Mouse (Mus musculus): ENCODE measurements around the gene Tada1. TPM values are rescaled to one million over a fixed set of nuclear protein-coding genes. Genes with fewer than 3 reads are reported as not detected.

Gene Tada1
- total and polyA plus RNA-seq, 3 experiments: 34.0 to 36.7 TPM; not detected in 1

DNA sequence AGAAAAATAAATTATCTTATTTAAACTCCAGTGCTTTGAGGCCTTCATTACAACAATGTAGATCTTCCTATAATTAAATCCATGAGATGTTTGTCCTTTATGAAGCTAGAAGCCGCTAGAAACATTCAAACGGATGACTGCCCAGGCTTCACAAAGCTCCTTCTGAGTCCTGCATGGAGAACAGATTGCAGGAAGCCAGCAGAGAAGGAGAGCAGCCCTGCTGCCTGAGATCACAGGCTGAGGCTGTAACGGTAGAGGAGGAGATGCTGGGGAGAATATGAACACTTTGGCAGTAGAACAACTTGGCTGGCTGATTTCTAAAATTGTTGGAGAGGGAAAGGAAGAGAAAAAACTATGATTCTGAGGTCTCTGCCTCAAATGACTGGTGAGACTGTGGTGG, 48.1 kb upstream of the Tada1 start:
- H3K9me3 ChIP-seq (replicated peaks; ENCODE audit: insufficient read depth, low read length): no peaks in the 10 kb centered on the region
- H3K27me3 ChIP-seq (ENCODE audit: control insufficient read depth in 1 of 2, insufficient read depth in 2 of 2, low read length in 2 of 2): no peaks in the 10 kb centered on the region; a peak in 1 of 4 replicates
- H3K79me2 ChIP-seq (ENCODE audit: control insufficient read depth, insufficient read depth, low read length, poor library complexity): no peaks in the 10 kb centered on the region
- H3K27ac ChIP-seq (ENCODE audit: control insufficient read depth, low read depth, low read length): no peak overlapping the region
- H3K4me3 ChIP-seq (ENCODE audit: control insufficient read depth in 1 of 2, insufficient read depth in 1 of 2, low read depth in 2 of 2, low read length in 2 of 2): no peak overlapping the region
- no peak for TF ChIP-seq RAD21 (IDR thresholded peaks at IDR 0.05; ENCODE audit: low read depth, low read length)
- TF ChIP-seq MYC (IDR thresholded peaks at IDR 0.05; ENCODE audit: low read depth, low read length): no peak
- no peak for TF ChIP-seq ZC3H11A (IDR thresholded peaks at IDR 0.05; ENCODE audit: low read depth, low read length)
- TF ChIP-seq TBP (IDR thresholded peaks at IDR 0.05; ENCODE audit: low read depth, low read length): no peak
- no peak for TF ChIP-seq MYB (IDR thresholded peaks at IDR 0.05; ENCODE audit: low read depth, low read length)
- no peak for TF ChIP-seq BHLHE40 (IDR thresholded peaks at IDR 0.05; ENCODE audit: borderline replicate concordance, low read depth, low read length)
- no peak for TF ChIP-seq EP300 (IDR thresholded peaks at IDR 0.05; ENCODE audit: low read depth in 1 of 2, low read length in 2 of 2)
- no peak for TF ChIP-seq USF1 (IDR thresholded peaks at IDR 0.05; ENCODE audit: low read depth, low read length)
- TF ChIP-seq SIN3A (IDR thresholded peaks at IDR 0.05; ENCODE audit: low read length): no peak
- TF ChIP-seq ELF1 (IDR thresholded peaks at IDR 0.05; ENCODE audit: low read depth, low read length): no peak
- TF ChIP-seq SMC3 (IDR thresholded peaks at IDR 0.05; ENCODE audit: low read depth, low read length): no peak
- H3K36me3 ChIP-seq (ENCODE audit: control insufficient read depth in 1 of 2, insufficient read depth in 2 of 2, low read length in 2 of 2): no peaks in the 10 kb centered on the region
- DNase-seq (ENCODE audit: low read depth, low spot score): no peak
- no peak overlapping the region for H3K9ac ChIP-seq (ENCODE audit: control insufficient read depth, low read depth, low read length, poor library complexity, severe bottlenecking)
- H3K4me1 ChIP-seq (ENCODE audit: control insufficient read depth in 1 of 2, insufficient read depth in 2 of 2, low read length in 2 of 2): no peaks in the 10 kb centered on the region

DNA sequence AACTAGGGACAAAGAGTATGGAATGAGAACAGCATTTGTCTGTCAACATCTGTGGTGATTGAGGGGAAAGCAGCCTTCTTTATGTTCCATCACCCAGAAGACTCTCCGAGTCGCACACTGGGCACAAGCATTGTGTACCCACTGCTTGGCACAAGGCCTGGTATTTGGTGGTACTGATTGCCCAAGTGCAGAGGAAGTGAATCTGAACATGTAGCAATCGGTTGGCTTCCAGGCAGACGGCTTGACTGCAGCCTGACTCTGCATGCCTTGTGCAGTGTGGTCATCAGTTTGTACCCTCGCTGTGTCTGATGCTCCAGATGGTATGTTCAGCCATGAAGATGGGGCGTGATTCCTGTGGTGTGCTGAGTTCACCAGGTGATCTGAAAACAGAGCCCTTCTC, 39.8 kb upstream of the Tada1 start:
- Histone ChIP-seq H3K36me3 (ENCODE audit: control insufficient read depth in 1 of 2, insufficient read depth in 2 of 2, low read length in 2 of 2) (no peaks in the 10 kb centered on the region), H3K4me1 (ENCODE audit: control insufficient read depth in 1 of 2, insufficient read depth in 2 of 2, low read length in 2 of 2) (no peaks in the 10 kb centered on the region), H3K4me3 (ENCODE audit: control insufficient read depth in 1 of 2, insufficient read depth in 1 of 2, low read depth in 2 of 2, low read length in 2 of 2) (no peak overlapping the region), H3K9me3 (replicated peaks; ENCODE audit: insufficient read depth, low read length) (no peaks in the 10 kb centered on the region), H3K9ac (ENCODE audit: control insufficient read depth, low read depth, low read length, poor library complexity, severe bottlenecking) (no peak overlapping the region), H3K79me2 (ENCODE audit: control insufficient read depth, insufficient read depth, low read length, poor library complexity) (no peaks in the 10 kb centered on the region), H3K27me3 (ENCODE audit: control insufficient read depth in 1 of 2, insufficient read depth in 2 of 2, low read length in 2 of 2) (peaks cover 0 to 2% of the 10 kb centered on the region in 2 experiments; a peak in 2 of 4 replicates), H3K27ac (ENCODE audit: control insufficient read depth, low read depth, low read length) (no peak overlapping the region)
- no peak for DNase-seq (ENCODE audit: low read depth, low spot score)
- TF ChIP-seq SIN3A (IDR thresholded peaks at IDR 0.05; ENCODE audit: low read length): no peak
- TF ChIP-seq MAFK (IDR thresholded peaks at IDR 0.05; ENCODE audit: borderline replicate concordance, low read depth, low read length): no peak
- no peak for TF ChIP-seq ZKSCAN1 (IDR thresholded peaks at IDR 0.05; ENCODE audit: low read depth, low read length)
- TF ChIP-seq CHD2 (IDR thresholded peaks at IDR 0.05; ENCODE audit: low read length): no peak
- no peak for TF ChIP-seq NRF1 (IDR thresholded peaks at IDR 0.05; ENCODE audit: insufficient read depth, low read depth, low read length, poor library complexity, severe bottlenecking)
- TF ChIP-seq BHLHE40 (IDR thresholded peaks at IDR 0.05; ENCODE audit: borderline replicate concordance, low read depth, low read length): no peak
- no peak for TF ChIP-seq ZMIZ1 (IDR thresholded peaks at IDR 0.05; ENCODE audit: low read depth, low read length)
- no peak for TF ChIP-seq USF1 (IDR thresholded peaks at IDR 0.05; ENCODE audit: low read depth, low read length)
- no peak for TF ChIP-seq MAZ (IDR thresholded peaks at IDR 0.05; ENCODE audit: low read depth, low read length)
- no peak for TF ChIP-seq NELFE (IDR thresholded peaks at IDR 0.05; ENCODE audit: low read depth, low read length)
- no peak for TF ChIP-seq TBP (IDR thresholded peaks at IDR 0.05; ENCODE audit: low read depth, low read length)
- no peak for TF ChIP-seq UBTF (IDR thresholded peaks at IDR 0.05; ENCODE audit: borderline replicate concordance, insufficient read depth, low read depth, low read length)
- no peak for TF ChIP-seq GATA1 (IDR thresholded peaks at IDR 0.05; ENCODE audit: low read depth, low read length)
- no peak for TF ChIP-seq ZNF384 (IDR thresholded peaks at IDR 0.05; ENCODE audit: low read depth, low read length)
- no peak for TF ChIP-seq ZC3H11A (IDR thresholded peaks at IDR 0.05; ENCODE audit: low read depth, low read length)
- no peak for TF ChIP-seq ETS1 (IDR thresholded peaks at IDR 0.05; ENCODE audit: low read depth, low read length)
- TF ChIP-seq POLR2A (IDR thresholded peaks at IDR 0.05; ENCODE audit: control insufficient read depth in 1 of 2, insufficient read depth in 1 of 2, low read depth in 1 of 2, low read length in 2 of 2, poor library complexity in 1 of 2): no peak
- TF ChIP-seq HCFC1 (IDR thresholded peaks at IDR 0.05; ENCODE audit: low read depth, low read length): no peak
- no peak for TF ChIP-seq MYB (IDR thresholded peaks at IDR 0.05; ENCODE audit: low read depth, low read length)
- no peak for TF ChIP-seq E2F4 (IDR thresholded peaks at IDR 0.05; ENCODE audit: borderline replicate concordance, low read depth, low read length)
